Mouse (Mus musculus) midbrain, embryonic 12.5 days (tissue): ENCODE measurements at regions not wholly inside any gene's neighbourhood (a gene's known extent, or its start where the extent isn't known, plus 50 kb on each side); places are given as distances from the start of the nearest gene placed in this dataset.
"Not testable (repeated sequence)": the region's sequence is repeated elsewhere in the genome, so short reads cannot be mapped to it uniquely, and the experiment has no call there.

Source experiments
- ATAC-seq: fragments of 200-750 bp; cut with Nextera tagmentation; 2 replicates; pipeline ENCODE4 v1.8.0; 2017; ENCODE audit warnings: low read depth, moderate TSS enrichment, moderate library complexity; ENCODE audit not compliant: low FRiP score
- H3K27ac ChIP-seq: fragments of 300-500 bp; sonication (generic); replicated peaks from 2 replicates; pipeline ENCODE4 v1.5.1; 2016; ENCODE audit warnings: mild to moderate bottlenecking
- H3K27me3 ChIP-seq: fragments of 300-500 bp; sonication (generic); 2 replicates; pipeline ENCODE4 v1.6.1; 2016; ENCODE audit warnings: mild to moderate bottlenecking
- H3K36me3 ChIP-seq: fragments of 300-500 bp; sonication (generic); 2 replicates; pipeline ENCODE4 v1.6.1; 2016
- H3K4me1 ChIP-seq: fragments of 300-500 bp; sonication (generic); 2 replicates; pipeline ENCODE4 v1.6.1; 2016
- H3K4me2 ChIP-seq: fragments of 300-500 bp; sonication (generic); replicated peaks from 2 replicates; pipeline ENCODE4 v1.6.1; 2016; ENCODE audit warnings: mild to moderate bottlenecking, moderate library complexity
- H3K4me3 ChIP-seq: fragments of 300-500 bp; sonication (generic); 2 replicates; pipeline ENCODE4 v1.5.1; 2016; ENCODE audit warnings: mild to moderate bottlenecking
- H3K9ac ChIP-seq: fragments of 300-500 bp; sonication (generic); replicated peaks from 2 replicates; pipeline ENCODE4 v1.6.1; 2016; ENCODE audit warnings: mild to moderate bottlenecking, moderate library complexity
- H3K9me3 ChIP-seq: fragments of 300-500 bp; sonication (generic); 2 replicates; pipeline ENCODE4 v1.6.1; 2016; ENCODE audit warnings: mild to moderate bottlenecking
- WGBS: fragments of 180-500 bp; shearing (Covaris S2); methylation state at CpG from one replicate; pipeline ENCODE4 v1.1.7; 2016; 5-methylcytosine and 5-hydroxymethylcytosine counted together

- Histone ChIP-seq H3K36me3 (no peaks in the 10 kb centered on the region), H3K27ac (no peak overlapping the region), H3K4me2 (no peak overlapping the region), H3K9me3 (no peaks in the 10 kb centered on the region), H3K4me3 (no peak overlapping the region), H3K27me3 (no peaks in the 10 kb centered on the region), H3K9ac (no peak overlapping the region), H3K4me1 (no peaks in the 10 kb centered on the region)
- no peak for ATAC-seq
- 41% methylated on average over 5 of the region's 5 CpGs for WGBS
These were observed 153.8 kb downstream of the Cd109 start for GRCm38 (mm10) chr9:78769168-78769567.

GRCm38 (mm10) chr9:78773936-78774335 is 158.6 kb downstream of the Cd109 start:
- no peak overlapping the region for H3K27ac ChIP-seq

DNA sequence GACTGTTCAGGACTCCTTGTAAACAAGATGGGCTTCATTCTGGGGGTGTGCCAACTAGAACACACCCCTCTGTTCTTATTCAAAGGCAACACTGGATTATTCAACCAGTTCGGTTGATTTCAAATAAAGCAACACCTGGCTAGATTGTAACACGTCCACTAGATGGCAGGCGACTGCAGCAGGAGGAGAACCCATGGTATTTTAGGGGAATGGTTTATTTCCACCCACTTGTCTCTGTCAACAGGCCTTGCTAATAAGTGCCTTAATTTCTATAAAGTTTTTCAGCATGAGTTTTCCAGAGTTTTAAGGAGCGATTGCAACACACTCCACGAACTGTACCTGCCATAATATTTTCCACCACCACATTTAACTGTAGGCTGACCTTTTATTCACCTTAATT is 160.1 kb downstream of the Cd109 start:
- Histone ChIP-seq H3K36me3 (no peaks in the 10 kb centered on the region), H3K9me3 (no peaks in the 10 kb centered on the region), H3K4me1 (no peaks in the 10 kb centered on the region), H3K27me3 (no peaks in the 10 kb centered on the region), H3K4me3 (no peak overlapping the region), H3K9ac (no peak overlapping the region), H3K27ac (no peak overlapping the region), H3K4me2 (no peak overlapping the region)
- WGBS = 16% methylated on average over 5 of the region's 5 CpGs
- ATAC-seq = no peak

More at GRCm38 (mm10) chr9:78773936-78774335, 158.6 kb downstream of the Cd109 start:
- H3K4me1 ChIP-seq = no peaks in the 10 kb centered on the region
- H3K9ac ChIP-seq = no peak overlapping the region
- H3K36me3 ChIP-seq = no peaks in the 10 kb centered on the region
- no peak overlapping the region for H3K4me3 ChIP-seq
- H3K9me3 ChIP-seq = no peaks in the 10 kb centered on the region
- H3K27me3 ChIP-seq = no peaks in the 10 kb centered on the region
- no peak overlapping the region for H3K4me2 ChIP-seq
- WGBS = 60% methylated on average over 3 of the region's 3 CpGs
- no peak for ATAC-seq

DNA sequence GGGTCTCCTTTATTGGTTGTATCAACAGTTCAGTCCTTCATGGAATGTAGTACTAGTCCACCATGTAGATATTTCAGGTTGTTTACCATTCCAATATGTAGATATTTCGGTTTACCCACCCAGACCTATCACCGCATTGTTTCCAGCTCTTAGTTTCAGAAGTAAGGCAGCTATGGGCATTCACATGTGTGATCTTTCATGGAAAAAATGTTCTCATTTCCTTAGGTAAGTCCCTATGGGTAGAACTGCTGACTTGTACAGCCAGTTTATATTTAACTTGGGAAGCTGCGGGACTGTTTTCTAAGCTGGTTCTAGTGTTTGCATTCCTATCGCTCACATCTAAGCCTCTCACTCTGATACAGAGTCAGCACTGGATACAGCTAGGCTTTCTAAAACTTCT is 165.2 kb downstream of the Cd109 start:
- 92% methylated on average over 4 of the region's 4 CpGs for WGBS
- H3K36me3 ChIP-seq = no peaks in the 10 kb centered on the region
- no peaks in the 10 kb centered on the region for H3K9me3 ChIP-seq
- no peak for ATAC-seq
- H3K27me3 ChIP-seq = no peaks in the 10 kb centered on the region
- no peak overlapping the region for H3K27ac ChIP-seq
- H3K4me3 ChIP-seq = no peak overlapping the region
- no peak overlapping the region for H3K4me2 ChIP-seq
- H3K4me1 ChIP-seq = no peaks in the 10 kb centered on the region
- H3K9ac ChIP-seq = no peak overlapping the region

- no peak for ATAC-seq
- H3K27me3 ChIP-seq = no peaks in the 10 kb centered on the region
- no peak overlapping the region for H3K27ac ChIP-seq
- no peak overlapping the region for H3K4me3 ChIP-seq
- H3K4me2 ChIP-seq = no peak overlapping the region
- no peaks in the 10 kb centered on the region for H3K4me1 ChIP-seq
- H3K9me3 ChIP-seq = no peaks in the 10 kb centered on the region
- no peak overlapping the region for H3K9ac ChIP-seq
- no peaks in the 10 kb centered on the region for H3K36me3 ChIP-seq
- 92% methylated on average over 4 of the region's 4 CpGs for WGBS
These were observed 167.0 kb downstream of the Cd109 start for GRCm38 (mm10) chr9:78782297-78782696.

DNA sequence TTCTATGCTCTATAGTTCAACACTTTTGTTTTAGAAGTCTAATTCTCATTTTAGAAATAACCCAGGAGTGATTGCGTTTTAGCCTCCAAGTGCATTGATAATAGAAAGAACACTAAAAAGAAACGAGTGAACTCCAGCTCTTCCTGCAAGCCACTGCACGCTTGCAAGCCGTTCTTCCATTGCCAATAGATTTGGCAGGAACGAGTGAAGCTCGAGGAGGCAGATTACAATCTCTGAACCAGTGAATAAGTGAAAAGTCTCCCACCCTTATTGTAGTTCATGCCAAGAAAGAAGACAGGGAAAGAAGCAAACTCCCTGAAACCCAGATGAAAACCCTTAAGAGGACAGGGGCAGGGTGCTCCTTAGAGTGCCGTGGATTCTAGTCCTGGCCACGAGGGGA is 167.5 kb downstream of the Cd109 start:
- Histone ChIP-seq H3K9me3 (no peaks in the 10 kb centered on the region), H3K4me3 (no peak overlapping the region), H3K27me3 (no peaks in the 10 kb centered on the region), H3K4me1 (no peaks in the 10 kb centered on the region), H3K4me2 (no peak overlapping the region), H3K27ac (no peak overlapping the region), H3K9ac (no peak overlapping the region), H3K36me3 (no peaks in the 10 kb centered on the region)
- no peak for ATAC-seq
- 79% methylated on average over 8 of the region's 8 CpGs for WGBS

- ATAC-seq = peak; percentile 78
- no peaks in the 10 kb centered on the region for H3K9me3 ChIP-seq
- H3K4me1 ChIP-seq = no peaks in the 10 kb centered on the region
- H3K27ac ChIP-seq = no peak overlapping the region
- H3K9ac ChIP-seq = no peak overlapping the region
- H3K4me2 ChIP-seq = no peak overlapping the region
- WGBS = 3% methylated on average over 1 of the region's 1 CpGs
- no peaks in the 10 kb centered on the region for H3K36me3 ChIP-seq
- no peaks in the 10 kb centered on the region for H3K27me3 ChIP-seq
- no peak overlapping the region for H3K4me3 ChIP-seq
These were observed 172.5 kb downstream of the Cd109 start for GRCm38 (mm10) chr9:78787866-78788265.

DNA sequence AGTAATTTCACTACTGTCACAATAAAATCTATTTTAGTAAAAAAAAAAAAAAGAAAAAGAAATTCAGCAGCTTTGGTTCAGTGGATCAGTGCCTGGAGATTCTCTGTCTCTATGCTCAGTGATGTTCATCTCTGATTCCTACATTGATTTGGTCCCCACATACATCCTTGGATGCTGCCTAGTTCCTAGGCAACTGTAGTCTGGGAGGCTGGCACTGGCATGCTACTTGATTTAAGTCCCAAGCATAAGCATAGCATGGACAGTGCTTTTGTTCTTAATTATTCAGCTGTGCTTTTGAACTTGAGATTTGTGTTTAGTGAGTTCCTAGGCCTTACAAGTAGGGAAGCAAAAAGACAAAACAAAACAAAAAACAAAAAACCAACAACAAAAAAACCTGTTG is 174.4 kb downstream of the Cd109 start:
- H3K27ac ChIP-seq = no peak overlapping the region
- H3K27me3 ChIP-seq = no peaks in the 10 kb centered on the region
- H3K4me1 ChIP-seq = no peaks in the 10 kb centered on the region
- no peaks in the 10 kb centered on the region for H3K9me3 ChIP-seq
- H3K4me2 ChIP-seq = no peak overlapping the region
- no peaks in the 10 kb centered on the region for H3K36me3 ChIP-seq
- no peak overlapping the region for H3K9ac ChIP-seq
- no peak overlapping the region for H3K4me3 ChIP-seq
- peak; percentile 79 for ATAC-seq

GRCm38 (mm10) chr9:78790155-78790554 is 174.8 kb downstream of the Cd109 start:
- Histone ChIP-seq H3K9ac (no peak overlapping the region), H3K4me3 (no peak overlapping the region), H3K27me3 (no peaks in the 10 kb centered on the region), H3K9me3 (no peaks in the 10 kb centered on the region), H3K4me2 (no peak overlapping the region), H3K4me1 (no peaks in the 10 kb centered on the region), H3K27ac (no peak overlapping the region), H3K36me3 (no peaks in the 10 kb centered on the region)
- WGBS = 88% methylated on average over 2 of the region's 2 CpGs
- peak; percentile 55; the same call in 1 of the 2 replicates for ATAC-seq

GRCm38 (mm10) chr9:78795801-78796200 is 180.5 kb downstream of the Cd109 start:
- no peak overlapping the region for H3K9ac ChIP-seq
- 43% methylated on average over 1 of the region's 1 CpGs for WGBS
- no peaks in the 10 kb centered on the region for H3K4me1 ChIP-seq
- no peaks in the 10 kb centered on the region for H3K36me3 ChIP-seq
- no peaks in the 10 kb centered on the region for H3K27me3 ChIP-seq
- H3K27ac ChIP-seq = no peak overlapping the region
- H3K4me3 ChIP-seq = no peak overlapping the region
- no peak overlapping the region for H3K4me2 ChIP-seq
- no peak for ATAC-seq
- H3K9me3 ChIP-seq = no peaks in the 10 kb centered on the region

DNA sequence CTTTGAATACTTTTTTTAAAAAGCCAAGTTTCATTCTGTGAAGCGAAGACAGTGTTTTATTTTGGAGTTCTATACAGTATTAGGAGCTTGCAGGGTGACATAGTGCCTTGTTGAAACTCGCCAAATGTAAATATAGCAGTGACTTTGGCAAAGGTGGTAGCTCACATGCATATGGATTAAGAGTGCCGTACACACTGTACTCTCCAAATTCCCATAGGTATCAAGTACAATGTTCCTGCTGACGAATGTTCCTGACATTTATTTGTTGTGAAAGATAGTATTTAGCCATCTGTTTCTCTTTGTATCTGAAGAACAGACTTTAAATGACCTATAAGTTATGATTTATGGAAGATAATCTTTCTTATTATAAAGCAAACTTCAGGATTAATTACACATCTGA is 201.9 kb downstream of the Cd109 start:
- Histone ChIP-seq H3K4me2 (no peak overlapping the region), H3K27me3 (no peaks in the 10 kb centered on the region), H3K4me3 (no peak overlapping the region), H3K9me3 (no peaks in the 10 kb centered on the region), H3K9ac (no peak overlapping the region), H3K27ac (no peak overlapping the region), H3K36me3 (no peaks in the 10 kb centered on the region), H3K4me1 (no peaks in the 10 kb centered on the region)
- 77% methylated on average over 4 of the region's 4 CpGs for WGBS
- no peak for ATAC-seq

GRCm38 (mm10) chr9:78821554-78822212 is 206.3 kb downstream of the Cd109 start:
- not testable (repeated sequence) for H3K9me3 ChIP-seq, H3K4me1 ChIP-seq, H3K27me3 ChIP-seq, H3K36me3 ChIP-seq, H3K27ac ChIP-seq
- Histone ChIP-seq H3K4me3 (peak overlapping the region; percentile 34), H3K4me2 (peak overlapping the region; percentile 55), H3K9ac (0 out of 2 replicates have a peak overlapping the region, but pooled peaks have one; percentile 12)
- WGBS = 6% methylated on average over 46 of the region's 52 CpGs
- ATAC-seq = peak; percentile 90
